Mouse (Mus musculus): ENCODE measurements around the gene Akap11.

Gene Akap11

GRCm38 (mm10) chr14:78448807-78449406, 87.7 kb downstream of the Akap11 start:
- no peak for DNase-seq (ENCODE audit: low read depth)

DNA sequence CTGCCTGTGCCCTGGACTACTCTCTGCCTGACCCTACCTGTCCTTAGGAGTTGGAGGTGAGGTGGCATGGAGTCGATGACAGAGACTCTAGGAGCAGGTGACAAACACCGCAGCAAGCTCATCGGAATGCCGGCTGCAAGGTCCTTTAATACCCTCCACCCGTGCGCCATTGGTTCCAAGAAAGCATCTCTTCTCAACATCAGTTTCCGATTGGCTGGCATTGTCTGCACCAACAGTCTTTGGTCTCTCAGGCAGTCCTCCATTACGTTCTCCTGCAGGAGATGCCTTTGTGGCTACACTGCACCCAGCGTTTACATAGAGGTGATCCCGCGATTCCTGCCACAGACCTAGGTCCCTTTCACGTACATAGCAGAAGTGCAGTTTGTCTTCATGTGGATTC, 88.6 kb downstream of the Akap11 start:
- no peak for DNase-seq (ENCODE audit: low read depth)

DNA sequence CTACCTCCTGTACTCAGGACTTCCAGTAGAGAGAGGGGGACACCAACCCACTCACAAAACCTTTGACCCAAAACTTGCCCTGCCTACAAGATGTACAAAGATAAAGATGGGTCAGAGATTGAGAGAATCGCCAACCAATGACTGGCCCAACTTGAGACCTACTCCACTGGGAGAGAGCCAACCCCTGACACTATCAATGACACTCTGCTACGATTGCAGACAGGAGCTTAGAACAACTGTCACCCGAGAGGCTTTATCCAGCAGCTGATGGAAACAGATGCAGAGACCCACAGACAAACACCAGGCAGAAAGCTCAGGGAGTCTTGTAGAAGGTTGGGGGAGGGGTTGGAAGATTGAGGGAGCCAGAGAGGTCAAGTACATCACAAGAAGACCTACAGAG, 89.1 kb downstream of the Akap11 start:
- no peak for DNase-seq (ENCODE audit: low read depth)
